Mouse (Mus musculus): ENCODE measurements around the gene Tldc2. TPM values are rescaled to one million over a fixed set of nuclear protein-coding genes. Genes with fewer than 3 reads are reported as not detected.

Gene Tldc2
- polyA plus RNA-seq, 1 experiment from 2014 or later, result not detected

- Histone ChIP-seq H3K27me3 (replicated peaks; ENCODE audit: control insufficient read depth, insufficient read depth, low read length) (no peaks in the 10 kb centered on the region), H3K4me1 (replicated peaks; ENCODE audit: control insufficient read depth, insufficient read depth, low read length) (peaks cover 55% of the 10 kb centered on the region), H3K27ac (ENCODE audit: low read depth) (peak overlapping the region; percentile 51; the same call in 1 of the 2 replicates), H3K4me3 (ENCODE audit: low read depth, low read length) (no peak overlapping the region), H3K9me3 (ENCODE audit: control insufficient read depth, low read length) (no peaks in the 10 kb centered on the region), H3K36me3 (ENCODE audit: control insufficient read depth, insufficient read depth, low read length) (no peaks in the 10 kb centered on the region), H3K9ac (ENCODE audit: low read length) (0 out of 2 replicates have a peak overlapping the region, but pooled peaks have one; percentile 5), H3K4me2 (ENCODE audit: low read length) (no peak overlapping the region)
- DNase-seq (ENCODE audit: low spot score), result no peak
- WGBS, result 47% methylated on average over 7 of the region's 7 CpGs
- ATAC-seq (replicated peaks; ENCODE audit: low FRiP score, low TSS enrichment, low read depth), result no peak
Measured at GRCm38 (mm10) chr2:157065879-157066226, 21.0 kb upstream of the Tldc2 start.

- Histone ChIP-seq H3K9me3 (ENCODE audit: control insufficient read depth, low read length) (no peaks in the 10 kb centered on the region), H3K27me3 (replicated peaks; ENCODE audit: control insufficient read depth, insufficient read depth, low read length) (no peaks in the 10 kb centered on the region), H3K27ac (ENCODE audit: low read depth) (no peak overlapping the region), H3K4me1 (replicated peaks; ENCODE audit: control insufficient read depth, insufficient read depth, low read length) (peaks cover 65% of the 10 kb centered on the region), H3K9ac (ENCODE audit: low read length) (no peak overlapping the region), H3K36me3 (ENCODE audit: control insufficient read depth, insufficient read depth, low read length) (no peaks in the 10 kb centered on the region), H3K4me3 (ENCODE audit: low read depth, low read length) (no peak overlapping the region), H3K4me2 (ENCODE audit: low read length) (no peak overlapping the region)
- 70% methylated on average over 7 of the region's 7 CpGs for WGBS
- DNase-seq (ENCODE audit: low spot score), result no peak
- no peak for ATAC-seq (replicated peaks; ENCODE audit: low FRiP score, low TSS enrichment, low read depth)
Measured at GRCm38 (mm10) chr2:157066731-157067430, 20.0 kb upstream of the Tldc2 start.

GRCm38 (mm10) chr2:157068701-157069354 lies 18.0 kb upstream of the Tldc2 start:
- Histone ChIP-seq H3K27ac (ENCODE audit: low read depth) (peak overlapping the region; percentile 76), H3K9me3 (ENCODE audit: control insufficient read depth, low read length) (no peaks in the 10 kb centered on the region), H3K4me1 (replicated peaks; ENCODE audit: control insufficient read depth, insufficient read depth, low read length) (peaks cover 84% of the 10 kb centered on the region), H3K4me2 (ENCODE audit: low read length) (peak overlapping the region; percentile 7), H3K9ac (ENCODE audit: low read length) (no peak overlapping the region), H3K4me3 (ENCODE audit: low read depth, low read length) (no peak overlapping the region), H3K27me3 (replicated peaks; ENCODE audit: control insufficient read depth, insufficient read depth, low read length) (no peaks in the 10 kb centered on the region), H3K36me3 (ENCODE audit: control insufficient read depth, insufficient read depth, low read length) (peaks cover 6% of the 10 kb centered on the region)
- ATAC-seq (replicated peaks; ENCODE audit: low FRiP score, low TSS enrichment, low read depth) (no peak), DNase-seq (ENCODE audit: low spot score) (no peak)
- WGBS, result 40% methylated on average over 14 of the region's 14 CpGs

- peaks cover 6% of the 10 kb centered on the region for H3K36me3 ChIP-seq (ENCODE audit: control insufficient read depth, insufficient read depth, low read length)
- H3K27ac ChIP-seq (ENCODE audit: low read depth), result peak overlapping the region; percentile 76
- H3K4me3 ChIP-seq (ENCODE audit: low read depth, low read length), result no peak overlapping the region
- no peak for ATAC-seq (replicated peaks; ENCODE audit: low FRiP score, low TSS enrichment, low read depth)
- no peak for DNase-seq (ENCODE audit: low spot score)
- H3K27me3 ChIP-seq (replicated peaks; ENCODE audit: control insufficient read depth, insufficient read depth, low read length), result no peaks in the 10 kb centered on the region
- H3K9ac ChIP-seq (ENCODE audit: low read length), result 0 out of 2 replicates have a peak overlapping the region, but pooled peaks have one; percentile 3
- H3K4me2 ChIP-seq (ENCODE audit: low read length), result peak overlapping the region; percentile 7
- H3K9me3 ChIP-seq (ENCODE audit: control insufficient read depth, low read length), result no peaks in the 10 kb centered on the region
- peaks cover 87% of the 10 kb centered on the region for H3K4me1 ChIP-seq (replicated peaks; ENCODE audit: control insufficient read depth, insufficient read depth, low read length)
- WGBS, result 35% methylated on average over 3 of the region's 3 CpGs
Measured at GRCm38 (mm10) chr2:157069355-157069735, 17.5 kb upstream of the Tldc2 start.

- H3K4me1 ChIP-seq (replicated peaks; ENCODE audit: control insufficient read depth, insufficient read depth, low read length), result peaks cover 92% of the 10 kb centered on the region
- H3K27me3 ChIP-seq (replicated peaks; ENCODE audit: control insufficient read depth, insufficient read depth, low read length), result no peaks in the 10 kb centered on the region
- 0 out of 2 replicates have a peak overlapping the region, but pooled peaks have one; percentile 3 for H3K9ac ChIP-seq (ENCODE audit: low read length)
- H3K4me3 ChIP-seq (ENCODE audit: low read depth, low read length), result no peak overlapping the region
- WGBS, result 46% methylated on average over 3 of the region's 3 CpGs
- peak overlapping the region; percentile 76 for H3K27ac ChIP-seq (ENCODE audit: low read depth)
- H3K9me3 ChIP-seq (ENCODE audit: control insufficient read depth, low read length), result no peaks in the 10 kb centered on the region
- DNase-seq (ENCODE audit: low spot score) (no peak), ATAC-seq (replicated peaks; ENCODE audit: low FRiP score, low TSS enrichment, low read depth) (no peak)
- H3K4me2 ChIP-seq (ENCODE audit: low read length), result 0 out of 2 replicates have a peak overlapping the region, but pooled peaks have one; percentile 7
- peaks cover 6% of the 10 kb centered on the region for H3K36me3 ChIP-seq (ENCODE audit: control insufficient read depth, insufficient read depth, low read length)
Measured at GRCm38 (mm10) chr2:157069755-157070315, 17.0 kb upstream of the Tldc2 start.

- WGBS, result 23% methylated on average over 9 of the region's 9 CpGs
- Histone ChIP-seq H3K9me3 (ENCODE audit: control insufficient read depth, low read length) (no peaks in the 10 kb centered on the region), H3K4me3 (ENCODE audit: low read depth, low read length) (no peak overlapping the region), H3K36me3 (ENCODE audit: control insufficient read depth, insufficient read depth, low read length) (peaks cover 6% of the 10 kb centered on the region), H3K4me2 (ENCODE audit: low read length) (0 out of 2 replicates have a peak overlapping the region, but pooled peaks have one; percentile 7), H3K27ac (ENCODE audit: low read depth) (peak overlapping the region; percentile 76), H3K4me1 (replicated peaks; ENCODE audit: control insufficient read depth, insufficient read depth, low read length) (peaks cover 93% of the 10 kb centered on the region), H3K27me3 (replicated peaks; ENCODE audit: control insufficient read depth, insufficient read depth, low read length) (no peaks in the 10 kb centered on the region), H3K9ac (ENCODE audit: low read length) (no peak overlapping the region)
- ATAC-seq (replicated peaks; ENCODE audit: low FRiP score, low TSS enrichment, low read depth) (no peak), DNase-seq (ENCODE audit: low spot score) (peak; percentile 63)
Measured at GRCm38 (mm10) chr2:157070365-157070764, 16.5 kb upstream of the Tldc2 start.

GRCm38 (mm10) chr2:157071556-157071955 lies 15.3 kb upstream of the Tldc2 start:
- Histone ChIP-seq H3K9me3 (ENCODE audit: control insufficient read depth, low read length) (no peaks in the 10 kb centered on the region), H3K4me1 (replicated peaks; ENCODE audit: control insufficient read depth, insufficient read depth, low read length) (peaks cover 93% of the 10 kb centered on the region), H3K4me2 (ENCODE audit: low read length) (peak overlapping the region; percentile 18; the same call in 1 of the 2 replicates), H3K4me3 (ENCODE audit: low read depth, low read length) (no peak overlapping the region), H3K36me3 (ENCODE audit: control insufficient read depth, insufficient read depth, low read length) (peaks cover 12% of the 10 kb centered on the region), H3K27ac (ENCODE audit: low read depth) (peak overlapping the region; percentile 51; the same call in 1 of the 2 replicates), H3K27me3 (replicated peaks; ENCODE audit: control insufficient read depth, insufficient read depth, low read length) (no peaks in the 10 kb centered on the region), H3K9ac (ENCODE audit: low read length) (no peak overlapping the region)
- WGBS, result 21% methylated on average over 2 of the region's 2 CpGs
- peak; percentile 47; the same call in 1 of the 2 replicates for ATAC-seq (replicated peaks; ENCODE audit: low FRiP score, low TSS enrichment, low read depth)
- DNase-seq (ENCODE audit: low spot score), result peak; percentile 67

- Histone ChIP-seq H3K4me2 (ENCODE audit: low read length) (no peak overlapping the region), H3K27me3 (replicated peaks; ENCODE audit: control insufficient read depth, insufficient read depth, low read length) (no peaks in the 10 kb centered on the region), H3K4me3 (ENCODE audit: low read depth, low read length) (no peak overlapping the region), H3K27ac (ENCODE audit: low read depth) (no peak overlapping the region), H3K9ac (ENCODE audit: low read length) (no peak overlapping the region), H3K9me3 (ENCODE audit: control insufficient read depth, low read length) (no peaks in the 10 kb centered on the region), H3K36me3 (ENCODE audit: control insufficient read depth, insufficient read depth, low read length) (peaks cover 12% of the 10 kb centered on the region), H3K4me1 (replicated peaks; ENCODE audit: control insufficient read depth, insufficient read depth, low read length) (peaks cover 94% of the 10 kb centered on the region)
- ATAC-seq (replicated peaks; ENCODE audit: low FRiP score, low TSS enrichment, low read depth) (no peak), DNase-seq (ENCODE audit: low spot score) (no peak)
- whole genome bisulfite sequencing, result 66% methylated on average over 9 of the region's 9 CpGs
Measured at GRCm38 (mm10) chr2:157072316-157072990, 14.4 kb upstream of the Tldc2 start.
